Mouse (Mus musculus): ENCODE measurements around the gene Inpp1.

The Inpp1 gene

GRCm38 (mm10) chr1:52792701-52793100 lies 24.8 kb downstream of the Inpp1 start:
- DNase-seq: no peak

DNA sequence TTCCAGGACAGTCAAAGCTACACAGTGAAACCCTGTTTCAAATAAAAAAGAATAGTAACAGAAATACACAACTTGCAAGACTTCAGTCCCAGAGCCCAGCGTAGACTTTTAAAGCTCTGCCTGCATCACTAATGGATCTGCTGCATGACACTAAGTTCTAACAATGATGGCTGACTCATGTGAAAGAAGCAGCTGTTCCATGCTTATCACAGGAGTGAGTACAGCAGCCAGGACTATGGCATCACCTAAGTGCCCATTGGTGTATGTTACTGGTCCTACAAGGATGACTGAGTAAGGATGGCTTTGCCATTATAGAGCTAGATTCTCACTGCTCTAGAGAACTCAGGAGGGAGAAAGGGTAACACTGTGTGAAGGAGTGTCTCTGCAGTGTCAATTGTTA lies 30.2 kb downstream of the Inpp1 start:
- no peak for DNase-seq

DNA sequence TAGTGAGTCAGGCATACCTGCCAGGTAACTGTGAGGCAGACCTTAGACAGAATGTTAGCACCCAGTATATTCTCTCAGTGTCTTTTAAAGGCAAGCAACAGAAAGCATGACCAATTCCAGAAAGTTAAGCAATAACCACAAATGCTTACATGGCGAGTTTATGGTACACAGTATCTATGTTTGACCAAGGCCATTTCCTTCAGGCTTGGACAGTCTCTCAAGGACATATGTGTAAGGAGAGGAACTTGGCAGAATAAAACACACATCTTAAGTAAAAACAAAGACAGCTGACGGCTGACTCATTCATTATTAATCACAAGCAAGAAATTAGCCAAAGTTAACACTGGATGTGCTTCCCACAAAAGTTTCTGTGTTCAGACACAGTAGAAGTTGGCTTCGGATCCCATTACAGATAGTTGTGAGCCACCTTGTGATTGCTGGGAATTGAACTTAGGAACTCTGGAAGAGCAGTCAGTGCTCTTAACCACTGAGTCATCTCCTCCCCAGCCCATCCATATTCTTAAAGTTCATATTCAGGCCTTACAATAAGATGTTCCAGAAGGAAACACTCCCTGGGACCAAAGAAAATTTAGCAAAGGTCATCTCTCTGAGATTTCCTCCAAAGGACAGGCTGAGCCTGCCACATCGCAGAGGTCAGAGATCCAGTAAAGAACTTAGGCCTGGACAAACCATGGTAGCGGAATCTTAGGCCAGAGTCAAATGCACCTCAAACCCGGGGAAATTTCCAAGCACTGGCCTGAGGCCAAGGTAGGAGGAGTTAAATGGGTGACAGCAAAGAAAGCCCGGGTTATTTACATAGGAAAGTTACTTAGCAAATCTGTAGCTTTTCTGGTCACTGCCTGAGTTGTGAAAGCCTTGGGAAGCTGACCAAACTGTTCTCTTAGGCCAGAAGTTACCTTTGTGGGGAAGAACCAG lies 52.0 kb downstream of the Inpp1 start:
- no peak for DNase-seq

DNA sequence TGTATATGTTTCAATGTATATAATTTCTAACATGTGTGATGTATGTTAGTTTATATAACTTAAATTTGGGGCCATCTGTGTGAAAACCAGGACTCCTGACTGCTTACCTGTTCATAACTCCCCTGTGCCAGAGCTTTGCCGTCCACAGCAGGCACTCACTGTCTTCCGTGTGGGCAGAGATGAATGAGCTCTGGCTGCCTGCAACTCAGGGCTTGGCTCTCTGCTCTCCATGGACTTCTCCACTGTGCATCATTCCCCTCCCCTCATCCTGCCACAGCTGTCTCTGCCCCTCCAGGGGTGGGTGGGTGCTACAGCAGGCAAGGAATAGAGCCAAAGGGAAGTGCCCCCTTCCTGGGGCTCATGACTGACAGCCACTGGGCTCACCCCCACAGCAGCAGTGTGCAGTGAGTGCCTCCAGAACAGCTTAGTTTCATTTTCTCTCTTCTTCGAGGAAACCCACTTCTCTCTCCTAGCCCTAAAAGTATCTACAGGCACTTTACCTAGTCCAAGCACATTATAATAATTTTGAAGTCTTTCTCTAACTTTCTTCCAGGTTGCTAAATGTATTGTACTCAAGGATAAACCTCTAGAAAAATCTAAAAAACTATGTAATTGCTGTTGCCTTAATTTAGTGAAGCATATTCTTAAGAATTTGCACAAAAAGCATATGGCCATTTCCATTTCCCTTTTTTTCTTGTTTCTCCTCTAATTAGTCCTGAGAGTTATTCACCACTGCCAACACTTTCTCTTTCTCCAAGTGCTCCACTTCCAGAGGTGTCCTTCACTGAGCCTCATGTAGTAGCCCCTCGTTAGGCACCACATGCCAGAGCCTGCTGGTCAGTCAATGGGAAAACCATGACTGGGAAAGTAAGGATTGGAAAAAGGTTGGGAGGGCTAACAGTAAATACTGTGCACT lies 53.3 kb downstream of the Inpp1 start:
- DNase-seq: peak; percentile 37

DNA sequence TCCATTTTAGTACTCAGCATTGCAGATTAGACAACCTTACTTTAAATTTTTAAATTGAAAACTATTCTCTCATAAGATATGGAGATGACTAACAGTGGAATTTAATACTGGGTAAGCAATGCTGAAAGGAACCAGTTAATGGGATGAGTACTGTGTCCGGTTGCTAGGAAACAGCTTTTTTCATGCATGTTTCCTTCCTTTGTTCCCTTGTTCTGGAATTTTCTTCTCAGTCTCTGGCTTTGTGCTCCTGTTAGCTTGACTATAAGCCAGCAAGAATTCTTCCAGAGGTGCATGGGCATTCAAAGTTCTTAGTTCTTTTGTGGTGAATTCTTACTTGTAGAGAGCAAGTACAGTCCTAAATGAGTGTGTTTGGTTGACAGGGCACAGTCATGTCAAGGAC lies 59.3 kb downstream of the Inpp1 start:
- no peak for DNase-seq

DNA sequence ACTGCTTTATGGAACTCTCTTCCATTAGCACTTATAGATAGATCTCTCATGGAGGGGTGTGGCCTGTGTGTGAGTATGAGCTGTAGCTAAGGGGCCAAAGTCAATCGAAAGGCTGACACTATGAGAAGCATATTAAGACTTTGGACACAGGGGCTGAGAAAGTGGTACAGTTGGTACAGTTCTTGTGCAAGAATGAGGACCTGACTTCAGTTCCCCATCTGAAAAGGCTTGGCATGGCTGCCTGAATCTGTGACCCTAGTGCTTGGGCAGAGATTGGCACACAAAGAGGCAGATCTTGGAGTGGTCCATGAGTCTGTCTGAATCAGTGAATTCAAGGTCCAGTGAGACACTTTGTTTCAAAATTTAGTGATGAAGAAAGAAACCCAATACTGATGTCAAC lies 63.2 kb downstream of the Inpp1 start:
- DNase-seq: no peak

DNA sequence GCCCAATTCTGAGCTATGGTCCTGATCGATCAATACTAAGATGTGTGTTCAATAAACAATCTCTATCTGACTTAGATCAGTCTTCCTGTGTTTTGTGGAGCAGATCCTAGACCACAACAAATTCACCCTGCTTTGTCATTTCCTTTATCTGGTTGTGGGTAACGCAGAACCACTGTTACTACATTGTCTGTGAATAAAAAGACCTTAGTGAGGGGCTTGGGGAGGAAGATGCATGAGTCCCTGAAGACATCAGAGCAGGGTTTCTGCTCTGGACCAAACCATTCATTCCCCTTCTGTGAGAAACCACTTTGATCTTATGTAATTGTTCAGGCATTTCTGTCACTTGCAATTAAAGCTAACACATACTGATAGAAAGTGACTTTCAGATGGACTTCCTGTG lies 63.7 kb downstream of the Inpp1 start:
- DNase-seq: no peak

DNA sequence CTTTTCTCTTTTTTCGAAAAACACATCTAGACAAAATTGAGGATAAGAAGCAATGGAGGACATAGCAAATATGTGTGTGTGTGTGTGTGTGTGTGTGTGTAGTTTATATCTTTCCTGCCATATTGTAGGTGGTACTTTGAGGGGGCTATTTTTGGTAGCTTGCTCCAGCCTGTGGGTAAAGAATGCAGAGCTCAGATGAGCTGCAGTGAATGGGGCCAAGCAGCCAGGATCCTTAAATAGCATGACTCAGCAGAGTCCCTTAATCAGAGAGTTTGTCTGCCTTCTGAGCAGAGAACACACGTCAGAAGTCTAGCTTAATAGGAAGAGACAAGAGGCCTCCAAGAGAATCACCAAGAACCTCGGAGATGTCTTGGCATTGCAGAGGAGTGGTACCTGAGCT lies 64.8 kb downstream of the Inpp1 start:
- no peak for DNase-seq

- peak; percentile 29 for DNase-seq
These were observed 65.9 kb downstream of the Inpp1 start for GRCm38 (mm10) chr1:52751634-52752033.

- DNase-seq: no peak
These were observed 67.5 kb downstream of the Inpp1 start for GRCm38 (mm10) chr1:52749978-52750377.

GRCm38 (mm10) chr1:52748260-52748659 lies 69.2 kb downstream of the Inpp1 start:
- peak; percentile 78 for DNase-seq

- DNase-seq: no peak
These were observed 74.9 kb downstream of the Inpp1 start for GRCm38 (mm10) chr1:52742567-52742966.

Measured in thymus, postnatal 14 days (tissue).